Mouse (Mus musculus): ENCODE results near the gene Gm5114. TPM values are rescaled to one million over a fixed set of nuclear protein-coding genes. Genes with fewer than 3 reads are reported as not detected.

Gene Gm5114
- polyA plus RNA-seq (2021; fragmentation: Nextera tagmentation): not detected in 2 replicates
- long read RNA-seq, experiment 1: 0 reads
- long read RNA-seq, experiment 2: 0 reads

DNA sequence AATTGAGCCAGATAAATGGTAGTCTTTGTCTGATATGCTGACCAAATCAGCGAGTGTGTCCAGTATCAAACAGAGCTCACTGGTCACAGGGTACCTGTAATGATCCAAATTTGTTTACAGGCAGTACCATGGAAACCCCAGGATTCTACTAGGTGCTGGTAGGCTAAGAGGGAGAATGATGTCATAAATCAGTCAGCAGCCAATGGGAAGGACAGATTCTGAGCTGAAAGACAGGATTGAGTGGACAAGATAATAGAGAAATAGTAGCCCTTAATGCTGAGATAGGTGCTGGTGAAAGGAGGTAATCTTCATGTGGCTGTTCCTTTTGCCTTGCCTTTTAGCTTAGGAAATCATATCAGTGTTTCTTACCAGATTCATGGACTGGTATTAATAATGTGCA, at the start of gene Gm5114:
Gene Gm5114, minus strand, starts transcription at position 101 of the 400 bp plus-strand sequence.

Other genes starting within 250 kb of the Gm5114 start
- gene Zfp619, start 104.6 kb upstream of the Gm5114 start, polyA plus RNA-seq (2021; fragmentation: Nextera tagmentation): 0.75 and 0.84 TPM in 2 replicates

Data from left cerebral cortex, adult 6 months (tissue).